Mouse (Mus musculus) ES-E14 (cell line): ENCODE measurements around the gene Fbxo22. TPM values are rescaled to one million over a fixed set of nuclear protein-coding genes. Genes with fewer than 3 reads are reported as not detected.
"Not testable (repeated sequence)": the region's sequence is repeated elsewhere in the genome, so short reads cannot be mapped to it uniquely, and the experiment has no call there.

Source experiments
- DNase-seq: peaks from one replicate; pipeline ENCODE4 v3.0.0-alpha.2; 2013; ENCODE audit warnings: low read depth, low spot score
- H3K27ac ChIP-seq: 2 replicates; pipeline ENCODE4 v1.5.1; 2012; ENCODE audit warnings: low read depth, mild to moderate bottlenecking, low read length, moderate library complexity, mixed read lengths; ENCODE audit not compliant: poor library complexity, insufficient read depth, severe bottlenecking
- H3K36me3 ChIP-seq: 2 replicates; pipeline ENCODE4 v1.6.1; 2012; ENCODE audit warnings: mild to moderate bottlenecking, low read length, moderate library complexity, mixed read lengths; ENCODE audit not compliant: control insufficient read depth, poor library complexity, insufficient read depth, severe bottlenecking
- H3K4me1 ChIP-seq, 2 experiments: fragments of 150-350 bp in 1 of 2; sonication (generic) in 1 of 2; 2 replicates each; pipeline ENCODE4 v1.6.1; 2012; ENCODE audit warnings: low read length in 2 of 2, mild to moderate bottlenecking in 1 of 2, mixed read lengths in 1 of 2; ENCODE audit not compliant: control insufficient read depth in 2 of 2, insufficient read depth in 2 of 2, poor library complexity in 1 of 2
- H3K4me3 ChIP-seq, 2 experiments: fragments of 150-350 bp in 1 of 2; sonication (generic) in 1 of 2; 2 replicates each; pipeline ENCODE4 v1.5.1; 2012; ENCODE audit warnings: low read length in 2 of 2, low read depth in 1 of 2, mild to moderate bottlenecking in 1 of 2, mixed read lengths in 1 of 2; ENCODE audit not compliant: insufficient read depth in 1 of 2, poor library complexity in 1 of 2, severe bottlenecking in 1 of 2
- H3K9ac ChIP-seq: 2 replicates; pipeline ENCODE4 v1.6.1; 2012; ENCODE audit warnings: low read depth, mild to moderate bottlenecking, low read length, mixed read lengths; ENCODE audit not compliant: poor library complexity, insufficient read depth, severe bottlenecking
- H3K9me3 ChIP-seq: fragments of 150-350 bp; sonication (generic); 2 replicates; pipeline ENCODE4 v1.6.1; 2012; ENCODE audit warnings: low read depth, mild to moderate bottlenecking, low read length; ENCODE audit not compliant: control insufficient read depth, insufficient read depth
- CHD2 ChIP-seq: IDR thresholded peaks from 2 replicates; pipeline ENCODE4 v1.6.1; 2014; ENCODE audit warnings: mild to moderate bottlenecking, low read depth, low read length, inconsistent platforms
- HCFC1 ChIP-seq: IDR thresholded peaks from 2 replicates; pipeline ENCODE4 v1.6.1; 2012; ENCODE audit warnings: low read length, inconsistent platforms, borderline replicate concordance; ENCODE audit not compliant: insufficient read depth
- MAFK ChIP-seq: IDR thresholded peaks from 2 replicates; pipeline ENCODE4 v1.6.1; 2014; ENCODE audit warnings: mild to moderate bottlenecking, low read depth, low read length, inconsistent platforms; ENCODE audit not compliant: insufficient read depth
- ZC3H11A ChIP-seq: IDR thresholded peaks from 2 replicates; pipeline ENCODE4 v1.6.1; 2012; ENCODE audit warnings: low read depth, mild to moderate bottlenecking, inconsistent platforms, low read length, borderline replicate concordance
- ZNF384 ChIP-seq: IDR thresholded peaks from 2 replicates; pipeline ENCODE4 v1.6.1; 2012; ENCODE audit warnings: low read depth, low read length, inconsistent platforms
- in situ Hi-C, 2 experiments: fragments of 600-800 bp; cut with MboI; formaldehyde crosslinking; loops; one replicate each; pipeline ENCODE4 v1.15.1; 2025; ENCODE audit warnings: low sequenced_read_pairs in 2 of 2, inconsistent platforms in 1 of 2; ENCODE audit not compliant: unreplicated experiment in 2 of 2
- total RNA-seq: library from RNA; depleted of rRNA; stranded (reverse); fragments of 300-350 nt; gene quantifications from 2 replicates; pipeline ENCODE4 v1.2.3, GENCODE M21; 2012

The Fbxo22 gene
- total RNA-seq, 1 experiment, result 60.5 TPM

GRCm38 (mm10) chr9:55231544-55231943 lies 22.8 kb downstream of the Fbxo22 start:
- no peak for DNase-seq
- TF ChIP-seq ZNF384 (no peak), HCFC1 (no peak), CHD2 (no peak), MAFK (no peak), ZC3H11A (no peak)
- in situ Hi-C loops, result no loop called here

DNA sequence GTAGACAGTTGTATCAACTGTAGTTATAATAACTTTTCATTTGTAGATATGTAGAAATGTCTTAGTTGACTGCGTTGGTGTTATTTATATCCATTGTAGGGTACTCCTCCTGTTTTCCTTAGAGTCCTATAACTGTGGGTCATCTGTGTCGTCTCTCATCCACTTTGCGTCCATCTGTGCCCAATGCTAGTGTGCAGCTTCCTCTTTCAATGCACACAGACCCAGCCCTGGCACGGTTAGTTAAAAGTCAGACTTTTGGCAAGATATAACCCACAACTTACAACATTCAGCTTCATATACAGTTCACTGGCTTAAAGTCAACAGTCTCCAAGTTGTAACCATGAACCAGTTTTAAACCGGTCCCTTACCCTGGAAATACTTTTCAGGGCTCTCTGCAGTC lies 23.4 kb downstream of the Fbxo22 start:
- in situ Hi-C loops, result no loop called here
- Histone ChIP-seq H3K4me1 (peaks cover 2 to 6% of the 10 kb centered on the region in 2 experiments; a peak in 3 of 4 replicates), H3K9me3 (no peaks in the 10 kb centered on the region), H3K36me3 (peaks cover 2% of the 10 kb centered on the region; the same call in 1 of the 2 replicates), H3K9ac (no peak overlapping the region), H3K27ac (no peak overlapping the region; the same call in 1 of the 2 replicates), H3K4me3 (no peak overlapping the region)
- no peak for DNase-seq
- TF ChIP-seq CHD2 (no peak), MAFK (no peak), HCFC1 (no peak), ZNF384 (no peak), ZC3H11A (no peak)

More at GRCm38 (mm10) chr9:55231544-55231943, 22.8 kb downstream of the Fbxo22 start:
- peaks cover 2 to 6% of the 10 kb centered on the region in 2 experiments; a peak in 3 of 4 replicates for H3K4me1 ChIP-seq
- no peak overlapping the region for H3K9ac ChIP-seq
- H3K9me3 ChIP-seq, result no peaks in the 10 kb centered on the region
- H3K36me3 ChIP-seq, result peaks cover 2% of the 10 kb centered on the region; the same call in 1 of the 2 replicates
- H3K4me3 ChIP-seq, result no peak overlapping the region
- no peak overlapping the region for H3K27ac ChIP-seq

DNA sequence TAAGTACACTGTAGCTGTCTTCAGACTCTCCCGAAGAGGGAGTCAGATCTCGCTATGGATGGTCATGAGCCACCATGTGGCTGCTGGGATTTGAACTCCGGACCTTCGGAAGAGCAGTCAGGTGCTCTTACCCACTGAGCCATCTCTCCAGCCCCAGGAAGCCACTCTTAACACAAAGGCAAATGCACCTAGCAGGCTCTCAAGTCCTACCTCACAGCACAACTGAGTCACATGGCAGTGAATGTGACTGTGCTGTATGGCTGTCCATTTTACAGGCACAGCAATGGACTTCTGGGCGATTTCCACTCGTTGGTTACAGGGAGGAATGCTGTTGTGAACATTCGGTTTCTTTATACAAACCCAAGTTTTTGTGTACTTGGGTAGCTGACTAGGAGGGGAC lies 23.9 kb downstream of the Fbxo22 start:
- no peak for TF ChIP-seq CHD2
- no peak for TF ChIP-seq ZNF384
- TF ChIP-seq ZC3H11A, result no peak
- TF ChIP-seq MAFK, result no peak
- no peak for TF ChIP-seq HCFC1
- H3K9ac ChIP-seq, result peak overlapping the region; percentile 68; the same call in 1 of the 2 replicates
- no peak for DNase-seq
- H3K4me3 ChIP-seq, result no peak overlapping the region; a peak in 1 of 4 replicates
- peaks cover 2% of the 10 kb centered on the region; the same call in 1 of the 2 replicates for H3K36me3 ChIP-seq
- H3K4me1 ChIP-seq, result peaks cover 2 to 6% of the 10 kb centered on the region in 2 experiments; a peak in 3 of 4 replicates
- no peaks in the 10 kb centered on the region for H3K9me3 ChIP-seq
- peak overlapping the region; percentile 73 for H3K27ac ChIP-seq
- in situ Hi-C loops, result no loop called here

GRCm38 (mm10) chr9:55233076-55233475 lies 24.4 kb downstream of the Fbxo22 start:
- H3K4me1 ChIP-seq, H3K36me3 ChIP-seq, H3K9me3 ChIP-seq, DNase-seq, in situ Hi-C loops, H3K4me3 ChIP-seq: not testable (repeated sequence)
- peak overlapping the region; percentile 73; the same call in 1 of the 2 replicates for H3K27ac ChIP-seq
- H3K9ac ChIP-seq, result peak overlapping the region; percentile 68; the same call in 1 of the 2 replicates
